Comparison of ENCODE assay signal across 8 mouse cellular contexts in genomic region chr5:128704134-128704904, GRCm38 (mm10). TPM values are rescaled to one million over a fixed set of nuclear protein-coding genes. Genes with fewer than 3 reads are reported as not detected.
A peak's percentile ranks its signal among the peaks of the same experiment; 100 is the strongest.
DNase-seq lines count a peak whose midpoint lies in the region; ATAC-seq and TF ChIP-seq lines count a peak whose summit lies in the region.
"Had no signal": no experiment of that assay in that cellular context is flagged by ENCODE, and none has a peak within 500 bp of the region (broad histone marks: within the 10 kb centered on the region; RNA-seq: fewer than 3 reads in every experiment).

No protein-coding gene starts in this region.

- H3K9me3 ChIP-seq in lung, postnatal 0 days (ENCODE audit: low read length): no peaks in the 10 kb centered on the region
- no peaks in the 10 kb centered on the region for H3K9me3 ChIP-seq in forebrain, embryonic 11.5 days (ENCODE audit: control insufficient read depth, low read length)
- no peaks in the 10 kb centered on the region for H3K9me3 ChIP-seq in limb, embryonic 11.5 days (ENCODE audit: control insufficient read depth, low read length)
- H3K9me3 ChIP-seq in stomach, postnatal 0 days (ENCODE audit: control insufficient read depth, low read length): no peaks in the 10 kb centered on the region

- no peak overlapping the region; the same call in 1 of the 2 replicates for H3K4me2 ChIP-seq in lung, postnatal 0 days (replicated peaks; ENCODE audit: low read depth, low read length)
- H3K4me2 ChIP-seq in forebrain, embryonic 11.5 days (ENCODE audit: low read depth, low read length, severe bottlenecking): peak overlapping the region; percentile 24; the same call in 1 of the 2 replicates
- H3K4me2 ChIP-seq in limb, embryonic 11.5 days (ENCODE audit: low read depth, severe bottlenecking): no peak overlapping the region
- H3K4me2 ChIP-seq in stomach, postnatal 0 days (replicated peaks; ENCODE audit: low read depth): peak overlapping the region; percentile 8; the same call in 1 of the 2 replicates

- no peak for TF ChIP-seq EP300 in lung, postnatal 0 days (IDR thresholded peaks at IDR 0.05)
- no peak for TF ChIP-seq EP300 in stomach, postnatal 0 days (optimal IDR thresholded peaks at IDR 0.05)

- H3K4me3 ChIP-seq in lung, postnatal 0 days (ENCODE audit: low read depth, low read length): no peak overlapping the region
- no peak overlapping the region for H3K4me3 ChIP-seq in forebrain, embryonic 11.5 days (ENCODE audit: low read depth, low read length)
- no peak overlapping the region for H3K4me3 ChIP-seq in limb, embryonic 11.5 days (ENCODE audit: low read depth, low read length)
- no peak overlapping the region for H3K4me3 ChIP-seq in stomach, postnatal 0 days (ENCODE audit: low read depth, low read length)

- peak; percentile 28; the same call in 1 of the 2 replicates for TF ChIP-seq CTCF in lung, postnatal 0 days (IDR thresholded peaks at IDR 0.05)
- 0 out of 2 replicates have a peak, but pooled peaks have one; percentile 30 for TF ChIP-seq CTCF in stomach, postnatal 0 days (IDR thresholded peaks at IDR 0.05; ENCODE audit: low read depth)

- DNase-seq in lung, postnatal 0 days (ENCODE audit: low spot score): peak; percentile 12
- DNase-seq in lung, postnatal 14 days: no peak
- peak; percentile 81 for DNase-seq in forebrain, embryonic 11.5 days (ENCODE audit: low spot score)
- peak; percentile 65 for DNase-seq in limb, embryonic 11.5 days (ENCODE audit: low spot score)
- DNase-seq in stomach, postnatal 0 days (ENCODE audit: low spot score): no peak
- no peak for DNase-seq in urinary bladder, postnatal 25 days (ENCODE audit: low spot score)
- no peak for DNase-seq in spleen, postnatal 36 days (ENCODE audit: low spot score in 2 of 2)

- no peak for ATAC-seq in lung, postnatal 0 days
- ATAC-seq in forebrain, embryonic 11.5 days (replicated peaks; ENCODE audit: low FRiP score): peak; percentile 83
- ATAC-seq in limb, embryonic 11.5 days (ENCODE audit: insufficient number of reproducible peaks, low FRiP score, low TSS enrichment, low read depth): peak; percentile 68
- no peak for ATAC-seq in stomach, postnatal 0 days (ENCODE audit: low FRiP score, low TSS enrichment)

- H3K36me3 ChIP-seq in lung, postnatal 0 days (ENCODE audit: insufficient read depth, low read length): no peaks in the 10 kb centered on the region
- H3K36me3 ChIP-seq in forebrain, embryonic 11.5 days (ENCODE audit: control insufficient read depth, insufficient read depth, low read length): no peaks in the 10 kb centered on the region
- H3K36me3 ChIP-seq in limb, embryonic 11.5 days (ENCODE audit: control insufficient read depth, insufficient read depth, low read length): no peaks in the 10 kb centered on the region
- H3K36me3 ChIP-seq in stomach, postnatal 0 days (ENCODE audit: control insufficient read depth, insufficient read depth, low read length): no peaks in the 10 kb centered on the region

- WGBS in lung, postnatal 0 days: 37% methylated on average over 18 of the region's 19 CpGs
- WGBS in forebrain, embryonic 11.5 days: 36% methylated on average over 16 of the region's 19 CpGs
- WGBS in limb, embryonic 11.5 days: 34% methylated on average over 19 of the region's 19 CpGs
- WGBS in stomach, postnatal 0 days: 45% methylated on average over 15 of the region's 19 CpGs

- H3K27me3 ChIP-seq in lung, postnatal 0 days (replicated peaks; ENCODE audit: insufficient read depth, low read length): no peaks in the 10 kb centered on the region
- H3K27me3 ChIP-seq in forebrain, embryonic 11.5 days (ENCODE audit: control insufficient read depth, insufficient read depth, low read length): no peaks in the 10 kb centered on the region
- no peaks in the 10 kb centered on the region for H3K27me3 ChIP-seq in limb, embryonic 11.5 days (ENCODE audit: control insufficient read depth, insufficient read depth, low read length)
- no peaks in the 10 kb centered on the region for H3K27me3 ChIP-seq in stomach, postnatal 0 days (ENCODE audit: control insufficient read depth, insufficient read depth, low read length)

- H3K9ac ChIP-seq in lung, postnatal 0 days (replicated peaks; ENCODE audit: low read depth): no peak overlapping the region
- no peak overlapping the region for H3K9ac ChIP-seq in forebrain, embryonic 11.5 days (ENCODE audit: low read length)
- no peak overlapping the region for H3K9ac ChIP-seq in limb, embryonic 11.5 days (ENCODE audit: low read length)
- H3K9ac ChIP-seq in stomach, postnatal 0 days (ENCODE audit: low read length): no peak overlapping the region

- 0 out of 2 replicates have a peak, but pooled peaks cover 2% of the 10 kb centered on the region for H3K4me1 ChIP-seq in lung, postnatal 0 days (ENCODE audit: insufficient read depth, low read depth, low read length)
- 0 out of 2 replicates have a peak, but pooled peaks cover 1% of the 10 kb centered on the region for H3K4me1 ChIP-seq in forebrain, embryonic 11.5 days (replicated peaks; ENCODE audit: control insufficient read depth, insufficient read depth, low read length)
- no peaks in the 10 kb centered on the region for H3K4me1 ChIP-seq in limb, embryonic 11.5 days (ENCODE audit: control insufficient read depth, insufficient read depth, low read length)
- no peaks in the 10 kb centered on the region for H3K4me1 ChIP-seq in stomach, postnatal 0 days (replicated peaks; ENCODE audit: control insufficient read depth, insufficient read depth)

- no peak overlapping the region for H3K27ac ChIP-seq in lung, postnatal 0 days (ENCODE audit: low read length)
- no peak overlapping the region for H3K27ac ChIP-seq in forebrain, embryonic 11.5 days (ENCODE audit: low read depth, low read length)
- no peak overlapping the region for H3K27ac ChIP-seq in limb, embryonic 11.5 days (replicated peaks; ENCODE audit: low read depth, low read length)
- no peak overlapping the region for H3K27ac ChIP-seq in stomach, postnatal 0 days (replicated peaks)

RNA-seq across cellular contexts. Expression of gene Piwil1, which starts 2.0 kb away (rescaled TPM):
- polyA plus RNA-seq in lung, postnatal 0 days (2015; fragmentation: Nextera tagmentation; extraction: Ambion mirVana): not detected in 2 replicates
- polyA plus RNA-seq in forebrain, embryonic 11.5 days (2014; fragmentation: Nextera tagmentation; extraction: Ambion mirVana): not detected in 2 replicates
- not detected in 2 replicates for polyA plus RNA-seq in limb, embryonic 11.5 days (2014; fragmentation: Nextera tagmentation; extraction: Ambion mirVana)
- polyA plus RNA-seq in stomach, postnatal 0 days (2015; fragmentation: Nextera tagmentation; extraction: Ambion mirVana): not detected in 2 replicates
- polyA plus RNA-seq: large intestine, adult 2 months had no signal

Comparison
In these comparisons a context has a peak if more than half of its experiments do, and no peak if none do; other contexts are left out.
1. DNase-seq: peak in lung, postnatal 0 days (single experiment), forebrain, embryonic 11.5 days (single experiment) and limb, embryonic 11.5 days (single experiment); none in lung, postnatal 14 days (single experiment), stomach, postnatal 0 days (single experiment), urinary bladder, postnatal 25 days (single experiment) and spleen, postnatal 36 days (0 of 2).
2. ATAC-seq: peak in forebrain, embryonic 11.5 days (single experiment) and limb, embryonic 11.5 days (single experiment); none in lung, postnatal 0 days (single experiment) and stomach, postnatal 0 days (single experiment).
3. H3K4me2 ChIP-seq: peak in forebrain, embryonic 11.5 days (single experiment) and stomach, postnatal 0 days (single experiment); none in lung, postnatal 0 days (single experiment) and limb, embryonic 11.5 days (single experiment).